Mouse (Mus musculus) midbrain, embryonic 11.5 days (tissue): ENCODE results near the gene Ly9. TPM values are rescaled to one million over a fixed set of nuclear protein-coding genes. Genes with fewer than 3 reads are reported as not detected.

Source experiments
- ATAC-seq: fragments of 200-750 bp; cut with Nextera tagmentation; 2 replicates; pipeline ENCODE4 v1.8.0; 2017; ENCODE audit warnings: moderate TSS enrichment, moderate library complexity; ENCODE audit not compliant: low FRiP score
- DNase-seq: peaks from one replicate; pipeline ENCODE4 v3.0.0; 2015; ENCODE audit warnings: low spot score; ENCODE audit errors: missing footprints
- H3K27ac ChIP-seq: fragments of 300-500 bp; sonication (generic); 2 replicates; pipeline ENCODE4 v1.5.1; 2014; ENCODE audit warnings: low read depth, low read length
- H3K27me3 ChIP-seq: fragments of 300-500 bp; sonication (generic); 2 replicates; pipeline ENCODE4 v1.6.1; 2014; ENCODE audit warnings: mild to moderate bottlenecking, low read length, moderate library complexity, mixed read lengths; ENCODE audit not compliant: control insufficient read depth, insufficient read depth
- H3K36me3 ChIP-seq: fragments of 300-500 bp; sonication (generic); 2 replicates; pipeline ENCODE4 v1.6.1; 2014; ENCODE audit warnings: mild to moderate bottlenecking, low read length, moderate library complexity, mixed read lengths; ENCODE audit not compliant: control insufficient read depth, insufficient read depth
- H3K4me1 ChIP-seq: fragments of 300-500 bp; sonication (generic); 2 replicates; pipeline ENCODE4 v1.6.1; 2014; ENCODE audit warnings: low read length; ENCODE audit not compliant: control insufficient read depth, insufficient read depth
- H3K4me2 ChIP-seq: fragments of 300-500 bp; sonication (generic); 2 replicates; pipeline ENCODE4 v1.6.1; 2014; ENCODE audit warnings: mild to moderate bottlenecking, moderate library complexity
- H3K4me3 ChIP-seq: fragments of 300-500 bp; sonication (generic); 2 replicates; pipeline ENCODE4 v1.5.1; 2014; ENCODE audit warnings: low read depth, low read length
- H3K9ac ChIP-seq: fragments of 300-500 bp; sonication (generic); 2 replicates; pipeline ENCODE4 v1.6.1; 2014; ENCODE audit warnings: low read length
- H3K9me3 ChIP-seq: fragments of 300-500 bp; sonication (generic); 2 replicates; pipeline ENCODE4 v1.6.1; 2016; ENCODE audit warnings: low read length; ENCODE audit not compliant: control insufficient read depth
- WGBS: fragments of 180-500 bp; shearing (Covaris S2); extraction: QIAGEN DNeasy Blood & Tissue Kit; methylation state at CpG from one replicate; pipeline ENCODE4 v1.1.7; 2014; 5-methylcytosine and 5-hydroxymethylcytosine counted together
- polyA plus RNA-seq: library from polyadenylated mRNA; unstranded; fragments of >200 nt; fragmentation: Nextera tagmentation; extraction: Ambion mirVana; gene quantifications from 2 replicates; pipeline ENCODE4 v1.2.1, GENCODE M21; 2014

Gene Ly9
- polyA plus RNA-seq: not detected in 2 replicates

DNA sequence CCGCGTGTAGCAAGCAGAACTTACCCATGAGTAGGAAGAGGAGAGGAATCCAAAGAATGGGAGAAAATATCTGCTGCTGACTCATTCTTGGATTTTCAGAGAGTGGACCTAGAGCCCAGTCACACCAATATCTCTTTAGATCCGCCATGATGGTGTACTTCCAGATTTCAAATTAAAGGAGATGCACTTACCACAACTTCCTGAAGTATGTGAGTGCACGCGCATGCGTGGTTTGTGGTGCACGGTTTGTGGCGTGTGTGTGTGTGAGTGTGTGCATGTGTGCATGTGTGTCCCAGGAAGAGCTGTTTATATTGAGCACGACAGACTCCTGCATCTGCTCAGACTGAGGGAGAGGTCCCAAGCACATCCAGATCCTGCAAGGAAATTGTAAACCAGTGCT, at the start of gene Ly9:
Gene Ly9 (minus strand): TSS at position 235 of the 400 bp plus-strand sequence.
- Histone ChIP-seq H3K4me3 (no peak within 1 kb of the TSS), H3K9ac (no peak within 1 kb of the TSS), H3K27ac (no peak within 1 kb of the TSS), H3K27me3 (no peaks in the 10 kb centered on the region), H3K9me3 (no peaks in the 10 kb centered on the region), H3K4me1 (no peaks in the 10 kb centered on the region), H3K4me2 (no peak within 1 kb of the TSS), H3K36me3 (no peaks in the 10 kb centered on the region)
- ATAC-seq: no peak
- no peak for DNase-seq
- WGBS: 90% methylated on average over 9 of the region's 9 CpGs

- ATAC-seq (no peak), DNase-seq (no peak)
- 91% methylated on average over 5 of the region's 5 CpGs for WGBS
- Histone ChIP-seq H3K4me2 (no peak within 1 kb of the TSS), H3K27ac (no peak within 1 kb of the TSS), H3K27me3 (no peaks in the 10 kb centered on the region), H3K9me3 (no peaks in the 10 kb centered on the region), H3K9ac (no peak within 1 kb of the TSS), H3K36me3 (no peaks in the 10 kb centered on the region), H3K4me3 (no peak within 1 kb of the TSS), H3K4me1 (no peaks in the 10 kb centered on the region)
Observed at GRCm38 (mm10) chr1:171652734-171653133, 45.5 kb upstream of the Ly9 start, which contains the start of gene Slamf7. Gene Slamf7, minus strand, starts transcription at chr1:171653035.

DNA sequence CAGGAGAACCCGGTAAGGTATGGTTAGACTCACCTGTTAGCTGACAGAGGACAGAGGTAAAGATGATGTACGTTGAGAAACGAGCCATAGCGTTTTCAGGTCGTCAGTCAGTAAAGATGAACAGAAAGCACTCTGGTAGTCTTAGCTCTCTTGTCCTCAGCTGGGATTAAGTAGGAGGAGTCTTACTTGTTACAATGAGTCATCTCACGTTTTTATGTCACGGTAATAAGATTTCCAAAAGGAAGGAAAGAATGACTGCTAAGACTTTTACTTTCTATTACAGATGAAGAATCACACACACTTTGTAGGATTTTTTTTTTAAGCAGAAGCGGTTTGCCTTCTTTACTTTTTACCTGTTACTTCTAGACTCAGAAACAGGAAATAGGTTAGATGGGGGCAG, 41.6 kb upstream of the Ly9 start:
- H3K27me3 ChIP-seq: no peaks in the 10 kb centered on the region
- 72% methylated on average over 8 of the region's 8 CpGs for WGBS
- no peak overlapping the region for H3K4me2 ChIP-seq

DNA sequence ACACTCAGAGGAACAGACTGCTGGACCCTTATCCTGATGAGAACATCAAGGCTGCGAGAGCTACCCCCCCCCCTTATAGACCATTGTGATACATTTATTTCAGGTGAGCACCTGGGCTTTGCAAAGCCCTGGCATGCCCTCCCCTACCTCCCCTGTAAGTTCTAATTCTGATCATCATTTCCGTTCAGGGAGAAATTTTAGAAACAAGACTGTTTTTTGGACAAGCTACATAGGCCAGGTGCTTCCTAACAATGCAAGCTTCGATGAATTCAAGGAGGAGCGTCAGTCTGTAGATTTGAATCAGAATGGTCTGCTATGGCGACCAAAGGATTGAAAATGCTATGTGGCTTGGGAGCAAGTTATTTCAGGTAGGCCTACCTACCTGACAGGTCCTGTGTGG, 40.5 kb upstream of the Ly9 start:
- Histone ChIP-seq H3K36me3 (no peaks in the 10 kb centered on the region), H3K27ac (no peak overlapping the region), H3K9me3 (no peaks in the 10 kb centered on the region), H3K4me1 (no peaks in the 10 kb centered on the region), H3K9ac (no peak overlapping the region), H3K4me2 (no peak overlapping the region), H3K27me3 (no peaks in the 10 kb centered on the region), H3K4me3 (no peak overlapping the region)
- WGBS: 91% methylated on average over 5 of the region's 5 CpGs
- DNase-seq (no peak), ATAC-seq (no peak)

More for the DNA sequence above, 41.6 kb upstream of the Ly9 start:
- no peaks in the 10 kb centered on the region for H3K9me3 ChIP-seq
- H3K9ac ChIP-seq: no peak overlapping the region
- H3K4me1 ChIP-seq: no peaks in the 10 kb centered on the region
- no peak for DNase-seq
- ATAC-seq: no peak
- no peak overlapping the region for H3K27ac ChIP-seq
- H3K36me3 ChIP-seq: no peaks in the 10 kb centered on the region
- no peak overlapping the region for H3K4me3 ChIP-seq

DNA sequence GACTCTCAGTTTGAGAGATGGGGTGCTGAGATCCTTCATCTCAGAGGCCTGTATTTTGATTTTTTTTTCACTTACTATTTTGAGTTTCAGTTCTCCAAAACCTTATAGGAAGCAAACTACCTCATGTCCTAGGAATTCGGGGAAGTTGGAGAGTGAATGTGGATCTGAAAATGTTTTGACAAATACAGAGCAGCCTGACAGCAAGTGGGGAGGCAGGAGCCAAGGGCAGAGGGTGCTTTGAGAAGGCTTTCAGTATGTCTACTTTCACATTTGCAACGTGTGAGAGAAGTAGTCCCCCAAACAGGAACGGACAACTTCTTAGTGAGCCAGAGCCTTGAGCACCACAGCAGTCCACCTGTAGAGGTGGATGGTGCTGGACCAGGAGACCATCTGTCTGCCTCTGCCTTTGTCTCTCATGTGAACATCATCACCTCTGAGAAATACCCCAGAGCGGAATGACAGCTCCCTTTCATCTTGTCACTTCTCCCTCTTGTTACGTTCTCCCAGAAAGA, 39.3 kb upstream of the Ly9 start:
- DNase-seq: no peak
- Histone ChIP-seq H3K4me3 (no peak overlapping the region), H3K36me3 (no peaks in the 10 kb centered on the region), H3K4me2 (no peak overlapping the region), H3K9ac (no peak overlapping the region), H3K9me3 (no peaks in the 10 kb centered on the region), H3K4me1 (no peaks in the 10 kb centered on the region), H3K27me3 (no peaks in the 10 kb centered on the region), H3K27ac (no peak overlapping the region)
- 75% methylated on average over 5 of the region's 5 CpGs for WGBS
- ATAC-seq: no peak

DNA sequence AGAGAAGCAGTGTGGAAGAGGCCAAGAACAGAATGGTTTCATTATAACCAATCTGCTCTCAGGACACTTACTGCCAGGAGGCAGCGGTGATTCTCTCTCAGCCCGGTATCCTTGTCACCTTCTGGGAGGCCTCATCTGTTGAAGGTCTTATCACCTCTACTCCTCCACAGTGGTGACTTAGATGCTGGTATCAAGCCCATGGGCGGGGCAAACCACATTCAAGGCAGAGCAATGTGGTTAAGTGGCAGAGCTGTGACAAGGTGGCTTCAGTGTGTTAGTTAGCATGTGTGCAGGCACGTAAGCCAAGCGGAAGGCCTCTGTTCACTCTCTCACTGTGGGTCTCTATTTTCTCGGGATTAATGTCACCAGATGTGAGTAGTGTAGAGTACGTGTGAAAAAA, 36.4 kb upstream of the Ly9 start:
- WGBS: 82% methylated on average over 7 of the region's 7 CpGs
- H3K4me3 ChIP-seq: no peak overlapping the region
- H3K9ac ChIP-seq: no peak overlapping the region
- no peak for DNase-seq
- no peak for ATAC-seq
- no peak overlapping the region for H3K4me2 ChIP-seq
- no peak overlapping the region for H3K27ac ChIP-seq
- no peaks in the 10 kb centered on the region for H3K9me3 ChIP-seq
- H3K27me3 ChIP-seq: no peaks in the 10 kb centered on the region
- no peaks in the 10 kb centered on the region for H3K36me3 ChIP-seq
- H3K4me1 ChIP-seq: no peaks in the 10 kb centered on the region

- no peak overlapping the region for H3K9ac ChIP-seq
- ATAC-seq (no peak), DNase-seq (no peak)
- no peak overlapping the region for H3K27ac ChIP-seq
- H3K4me1 ChIP-seq: no peaks in the 10 kb centered on the region
- WGBS: 93% methylated on average over 6 of the region's 6 CpGs
- H3K4me3 ChIP-seq: no peak overlapping the region
- H3K27me3 ChIP-seq: no peaks in the 10 kb centered on the region
- H3K4me2 ChIP-seq: no peak overlapping the region
- H3K9me3 ChIP-seq: no peaks in the 10 kb centered on the region
- H3K36me3 ChIP-seq: no peaks in the 10 kb centered on the region
Observed at GRCm38 (mm10) chr1:171640796-171641195, 33.6 kb upstream of the Ly9 start.

DNA sequence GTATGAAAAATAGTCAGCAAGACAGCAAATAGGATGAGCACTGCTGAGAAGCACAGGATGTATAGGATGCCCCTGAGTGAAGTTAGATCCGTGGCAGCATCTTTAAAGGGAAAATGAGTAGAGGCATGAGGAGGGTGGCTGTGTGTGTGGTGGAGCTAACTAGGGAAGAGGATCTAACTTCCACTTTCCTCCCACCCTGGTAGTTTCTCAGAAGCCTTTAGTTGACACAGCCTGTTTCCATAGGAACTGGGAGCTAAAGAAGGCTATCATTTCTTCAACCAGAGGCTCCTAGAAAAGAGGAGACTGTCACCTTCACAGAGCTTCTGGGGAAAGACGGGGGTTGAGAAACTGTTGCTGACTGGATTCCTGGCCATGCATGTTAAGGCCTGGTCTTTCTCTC, 31.5 kb upstream of the Ly9 start:
- Histone ChIP-seq H3K36me3 (no peaks in the 10 kb centered on the region), H3K27me3 (no peaks in the 10 kb centered on the region), H3K4me1 (no peaks in the 10 kb centered on the region), H3K9me3 (no peaks in the 10 kb centered on the region), H3K4me3 (no peak overlapping the region), H3K27ac (no peak overlapping the region), H3K4me2 (no peak overlapping the region), H3K9ac (no peak overlapping the region)
- 78% methylated on average over 2 of the region's 2 CpGs for WGBS
- no peak for ATAC-seq
- no peak for DNase-seq

DNA sequence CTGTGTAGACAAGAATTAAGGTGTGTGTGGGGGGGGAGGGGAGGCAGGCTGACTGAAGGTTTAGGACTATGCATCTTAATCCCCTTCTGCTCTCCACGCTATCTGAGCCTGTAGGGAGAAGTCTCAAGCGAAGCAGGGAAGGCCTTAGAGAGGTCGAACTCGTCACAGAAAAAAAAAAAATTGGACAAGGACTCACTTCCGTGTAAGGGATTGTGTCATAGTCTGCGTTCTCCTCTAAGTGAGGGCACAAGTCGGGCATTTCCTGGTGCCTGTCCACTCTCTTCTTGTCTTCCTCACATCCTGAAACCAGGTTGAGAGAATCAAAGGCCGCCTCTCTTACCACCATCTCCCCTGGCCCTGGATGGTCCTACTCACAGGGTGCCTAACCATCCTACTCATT, 29.9 kb upstream of the Ly9 start:
- no peak for DNase-seq
- ATAC-seq: no peak
- H3K4me3 ChIP-seq: no peak overlapping the region
- H3K27me3 ChIP-seq: no peaks in the 10 kb centered on the region
- H3K27ac ChIP-seq: no peak overlapping the region
- no peak overlapping the region for H3K9ac ChIP-seq
- no peak overlapping the region for H3K4me2 ChIP-seq
- 83% methylated on average over 8 of the region's 8 CpGs for WGBS
- no peaks in the 10 kb centered on the region for H3K4me1 ChIP-seq
- H3K36me3 ChIP-seq: no peaks in the 10 kb centered on the region
- H3K9me3 ChIP-seq: no peaks in the 10 kb centered on the region

DNA sequence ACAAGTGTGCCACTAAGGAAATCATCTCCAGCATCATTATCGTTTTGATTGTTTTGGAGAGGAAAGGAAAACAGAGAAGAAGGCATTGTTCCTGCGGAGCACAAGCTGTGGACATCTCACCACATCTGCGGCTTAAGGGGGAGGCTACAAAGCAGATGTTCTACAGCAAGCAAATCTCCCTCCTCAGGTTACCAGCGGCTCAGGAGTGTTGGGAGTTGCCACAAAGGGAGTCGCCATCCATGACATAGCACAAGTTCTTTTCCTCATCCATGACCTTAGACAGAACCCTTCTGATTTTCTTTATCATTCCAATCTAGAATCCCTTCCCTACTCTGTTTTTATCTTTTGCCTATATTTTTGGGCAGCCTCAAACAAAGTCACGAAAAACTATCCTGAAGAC, 28.5 kb upstream of the Ly9 start:
- Histone ChIP-seq H3K9me3 (no peaks in the 10 kb centered on the region), H3K36me3 (no peaks in the 10 kb centered on the region), H3K4me2 (no peak overlapping the region), H3K9ac (no peak overlapping the region), H3K27ac (no peak overlapping the region), H3K4me3 (no peak overlapping the region), H3K27me3 (no peaks in the 10 kb centered on the region), H3K4me1 (no peaks in the 10 kb centered on the region)
- ATAC-seq (no peak), DNase-seq (no peak)
- WGBS: 55% methylated on average over 6 of the region's 6 CpGs
